Mouse (Mus musculus) hindbrain, postnatal 0 days (tissue): ENCODE results near the gene Mcm3. TPM values are rescaled to one million over a fixed set of nuclear protein-coding genes. Genes with fewer than 3 reads are reported as not detected.
"Not testable (repeated sequence)": the region's sequence is repeated elsewhere in the genome, so short reads cannot be mapped to it uniquely, and the experiment has no call there.

Source experiments
- ATAC-seq: fragments of 200-750 bp; cut with Nextera tagmentation; 2 replicates; pipeline ENCODE4 v1.8.0; 2017; ENCODE audit warnings: mild to moderate bottlenecking, moderate TSS enrichment, moderate library complexity
- DNase-seq: peaks from one replicate; pipeline ENCODE4 v3.0.0-alpha.2; 2015; ENCODE audit warnings: low spot score
- H3K27ac ChIP-seq: fragments of 300-500 bp; sonication (generic); 2 replicates; pipeline ENCODE4 v1.5.1; 2014; ENCODE audit warnings: mild to moderate bottlenecking
- H3K27me3 ChIP-seq: fragments of 300-500 bp; sonication (generic); 2 replicates; pipeline ENCODE4 v1.6.1; 2014; ENCODE audit warnings: low read length, mixed read lengths; ENCODE audit not compliant: insufficient read depth
- H3K36me3 ChIP-seq: fragments of 300-500 bp; sonication (generic); 2 replicates; pipeline ENCODE4 v1.6.1; 2014; ENCODE audit warnings: low read length, mixed read lengths; ENCODE audit not compliant: insufficient read depth
- H3K4me1 ChIP-seq: fragments of 300-500 bp; sonication (generic); 2 replicates; pipeline ENCODE4 v1.6.1; 2014; ENCODE audit warnings: antibody characterized with exemption, low read length, mixed read lengths; ENCODE audit not compliant: insufficient read depth
- H3K4me2 ChIP-seq: fragments of 300-500 bp; sonication (generic); 2 replicates; pipeline ENCODE4 v1.6.1; 2014; ENCODE audit warnings: low read depth, mild to moderate bottlenecking, low read length, moderate library complexity, mixed read lengths
- H3K4me3 ChIP-seq: fragments of 300-500 bp; sonication (generic); 2 replicates; pipeline ENCODE4 v1.5.1; 2014; ENCODE audit warnings: low read length
- H3K9ac ChIP-seq: fragments of 300-500 bp; sonication (generic); replicated peaks from 2 replicates; pipeline ENCODE4 v1.6.1; 2014; ENCODE audit warnings: mild to moderate bottlenecking, low read length, moderate library complexity, mixed read lengths
- H3K9me3 ChIP-seq: fragments of 300-500 bp; sonication (generic); 2 replicates; pipeline ENCODE4 v1.6.1; 2016; ENCODE audit warnings: low read length, mixed read lengths
- CTCF ChIP-seq: IDR thresholded peaks from 2 replicates; pipeline ENCODE4 v1.5.1; 2016; ENCODE audit warnings: antibody characterized with exemption, control low read depth, low read depth
- whole genome bisulfite sequencing: fragments of 180-500 bp; shearing (Covaris S2); extraction: QIAGEN DNeasy Blood & Tissue Kit; methylation state at CpG from one replicate; pipeline ENCODE4 v1.1.7; 2014; 5-methylcytosine and 5-hydroxymethylcytosine counted together
- polyA plus RNA-seq: library from polyadenylated mRNA; unstranded; fragments of >200 nt; fragmentation: Nextera tagmentation; extraction: Ambion mirVana; gene quantifications from 2 replicates; pipeline ENCODE4 v1.2.1, GENCODE M21; 2015
- total RNA-seq: library from RNA; depleted of rRNA; stranded (reverse); fragments of >200 nt; gene quantifications from 2 replicates; pipeline ENCODE4 v1.2.3, GENCODE M21; 2014

Gene Mcm3
- total and polyA plus RNA-seq, 2 experiments from 2014 or later, result 18.1 to 23.1 TPM

DNA sequence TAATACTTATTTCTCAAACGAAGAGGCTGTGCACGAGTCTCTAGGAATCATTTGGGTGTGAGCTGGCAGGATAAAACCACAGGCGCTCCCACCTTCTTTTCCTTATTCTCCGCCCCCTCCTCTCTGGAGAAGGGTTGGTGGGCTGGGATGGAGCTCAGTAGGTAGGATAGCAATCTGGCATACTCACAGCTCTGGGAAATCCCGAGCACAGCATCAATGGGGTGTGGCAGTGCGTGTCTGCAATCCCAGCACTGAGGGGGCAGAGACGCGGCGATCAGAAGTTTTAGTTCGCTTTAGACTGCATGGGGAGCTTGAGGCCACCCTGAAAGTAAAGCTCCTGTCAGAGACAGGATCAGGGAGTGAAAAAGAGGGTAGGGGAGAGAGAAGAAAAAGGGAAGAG lies 31.7 kb downstream of the Mcm3 start:
- ATAC-seq, result no peak
- TF ChIP-seq CTCF, result no peak
- H3K27ac ChIP-seq, result no peak overlapping the region
- H3K4me1 ChIP-seq, result no peaks in the 10 kb centered on the region
- H3K9me3 ChIP-seq, result no peaks in the 10 kb centered on the region
- no peak overlapping the region for H3K4me3 ChIP-seq
- H3K27me3 ChIP-seq, result no peaks in the 10 kb centered on the region
- no peak for DNase-seq
- no peaks in the 10 kb centered on the region for H3K36me3 ChIP-seq
- H3K9ac ChIP-seq, result no peak overlapping the region
- no peak overlapping the region for H3K4me2 ChIP-seq
- 50% methylated on average over 10 of the region's 10 CpGs for WGBS

GRCm38 (mm10) chr1:20787046-20787445 lies 33.1 kb downstream of the Mcm3 start:
- Histone ChIP-seq H3K4me3 (no peak overlapping the region), H3K9ac (no peak overlapping the region), H3K27ac (no peak overlapping the region), H3K4me1 (no peaks in the 10 kb centered on the region), H3K27me3 (no peaks in the 10 kb centered on the region), H3K9me3 (no peaks in the 10 kb centered on the region), H3K36me3 (no peaks in the 10 kb centered on the region), H3K4me2 (no peak overlapping the region)
- ATAC-seq (no peak), DNase-seq (no peak)
- 56% methylated on average over 8 of the region's 8 CpGs for WGBS
- no peak for TF ChIP-seq CTCF

DNA sequence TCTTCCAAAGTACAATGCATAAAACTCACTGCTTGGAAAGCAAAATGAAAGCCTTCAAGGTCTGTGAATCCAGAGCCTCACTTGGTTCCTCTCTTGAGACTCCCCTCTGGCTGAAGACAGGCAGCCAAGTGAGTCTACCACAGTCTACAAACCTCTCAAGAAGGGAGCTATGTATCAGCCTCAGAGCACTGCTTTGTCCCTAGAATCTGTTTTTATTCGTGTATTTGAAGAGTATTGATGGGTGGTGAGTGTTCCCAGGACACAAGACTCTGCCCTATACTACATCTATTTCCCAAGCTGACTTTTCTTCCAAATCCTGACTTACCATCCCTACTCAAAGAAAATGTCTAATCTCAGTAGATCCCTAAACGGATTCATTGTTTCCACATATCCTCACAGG lies 41.7 kb downstream of the Mcm3 start:
- Histone ChIP-seq H3K9me3 (no peaks in the 10 kb centered on the region), H3K4me3 (no peak overlapping the region), H3K4me1 (no peaks in the 10 kb centered on the region), H3K36me3 (no peaks in the 10 kb centered on the region), H3K27ac (no peak overlapping the region), H3K27me3 (no peaks in the 10 kb centered on the region), H3K4me2 (no peak overlapping the region), H3K9ac (no peak overlapping the region)
- no peak for TF ChIP-seq CTCF
- no peak for DNase-seq
- WGBS, result 83% methylated on average over 2 of the region's 2 CpGs
- no peak for ATAC-seq

DNA sequence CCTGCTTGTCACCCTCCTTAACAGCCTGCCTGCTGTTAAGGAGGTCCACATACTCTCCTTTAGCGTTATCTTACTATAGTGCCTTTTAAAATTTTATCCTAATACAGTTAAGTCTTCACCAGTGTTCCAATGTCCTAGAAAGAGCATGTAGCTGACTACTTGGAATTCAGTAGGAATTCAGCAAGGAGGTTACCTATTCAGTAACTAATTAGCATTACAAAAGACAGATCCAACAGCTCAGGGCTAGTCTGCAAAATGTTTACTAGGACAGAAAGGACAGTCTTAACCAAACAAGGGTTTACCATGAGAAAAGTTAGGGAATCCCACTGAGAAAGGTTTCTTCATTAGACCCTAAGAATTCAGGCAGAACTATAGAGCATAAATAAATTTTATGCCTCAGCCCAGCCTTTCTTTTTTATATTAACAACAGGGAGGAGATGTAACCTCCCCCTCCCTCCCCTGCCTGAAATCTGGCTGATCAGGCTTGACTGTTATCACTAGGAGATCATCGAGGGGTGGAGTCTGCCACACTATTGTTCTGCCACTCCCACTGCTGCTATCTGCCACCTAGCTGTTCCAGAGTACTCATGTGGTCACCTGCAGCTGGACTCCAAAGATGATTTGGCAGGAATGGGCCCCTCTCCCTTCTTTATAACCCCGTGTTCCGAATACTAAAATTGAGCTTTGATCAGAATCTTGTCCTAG lies 45.9 kb downstream of the Mcm3 start:
- not testable (repeated sequence) for H3K4me1 ChIP-seq, H3K4me2 ChIP-seq, H3K27me3 ChIP-seq, H3K4me3 ChIP-seq, H3K9me3 ChIP-seq, H3K9ac ChIP-seq, H3K36me3 ChIP-seq, ATAC-seq, H3K27ac ChIP-seq, DNase-seq
- WGBS, result 86% methylated on average over 4 of the region's 4 CpGs

DNA sequence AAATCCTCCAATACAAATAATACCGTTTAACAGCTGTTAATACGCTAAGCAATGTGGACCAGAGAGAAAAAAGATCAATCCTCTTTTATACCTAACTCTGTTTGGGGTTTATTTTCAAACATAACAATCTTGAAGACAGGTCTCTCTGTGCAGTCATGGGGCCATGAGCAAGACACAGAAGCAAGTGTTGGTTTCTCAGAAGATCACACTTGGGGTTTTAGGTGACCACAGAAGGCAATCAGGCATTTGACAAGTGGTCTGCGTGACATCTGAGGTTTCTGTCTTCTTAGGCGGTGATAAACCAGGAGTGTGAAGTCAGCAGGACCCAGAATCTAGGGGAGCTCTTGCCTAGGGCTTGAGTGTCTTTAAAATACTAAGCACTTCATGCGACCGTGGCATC lies 53.6 kb downstream of the Mcm3 start:
- Histone ChIP-seq H3K9me3 (no peaks in the 10 kb centered on the region), H3K9ac (no peak overlapping the region), H3K27me3 (no peaks in the 10 kb centered on the region), H3K36me3 (no peaks in the 10 kb centered on the region), H3K4me3 (no peak overlapping the region), H3K4me2 (no peak overlapping the region), H3K27ac (no peak overlapping the region), H3K4me1 (no peaks in the 10 kb centered on the region)
- 85% methylated on average over 6 of the region's 6 CpGs for WGBS
- ATAC-seq, result no peak
- no peak for DNase-seq
- no peak for TF ChIP-seq CTCF

DNA sequence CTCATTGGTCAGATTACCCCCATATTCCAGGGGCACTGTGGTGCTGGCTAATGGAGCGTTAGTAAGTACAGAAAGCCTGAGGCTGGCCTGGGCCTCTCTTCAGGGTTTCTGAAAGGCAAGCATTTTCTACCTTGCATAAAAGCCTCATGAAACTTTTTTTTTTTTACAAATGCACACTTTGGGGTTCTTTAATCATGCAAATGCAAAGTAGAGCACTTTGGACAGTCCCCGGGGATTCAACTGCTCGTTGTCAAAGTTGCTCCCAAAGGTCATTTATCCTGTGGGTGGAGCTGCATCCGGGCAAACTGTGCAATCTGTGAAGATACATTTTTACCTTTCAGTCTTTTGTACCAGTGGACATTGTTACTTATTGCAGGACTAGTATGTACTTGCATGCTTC lies 58.7 kb downstream of the Mcm3 start:
- Histone ChIP-seq H3K27ac (no peak overlapping the region), H3K4me3 (no peak overlapping the region), H3K27me3 (no peaks in the 10 kb centered on the region), H3K36me3 (no peaks in the 10 kb centered on the region), H3K9ac (no peak overlapping the region), H3K4me2 (no peak overlapping the region), H3K4me1 (no peaks in the 10 kb centered on the region), H3K9me3 (no peaks in the 10 kb centered on the region)
- 41% methylated on average over 4 of the region's 4 CpGs for WGBS
- no peak for TF ChIP-seq CTCF
- ATAC-seq (no peak), DNase-seq (no peak)

DNA sequence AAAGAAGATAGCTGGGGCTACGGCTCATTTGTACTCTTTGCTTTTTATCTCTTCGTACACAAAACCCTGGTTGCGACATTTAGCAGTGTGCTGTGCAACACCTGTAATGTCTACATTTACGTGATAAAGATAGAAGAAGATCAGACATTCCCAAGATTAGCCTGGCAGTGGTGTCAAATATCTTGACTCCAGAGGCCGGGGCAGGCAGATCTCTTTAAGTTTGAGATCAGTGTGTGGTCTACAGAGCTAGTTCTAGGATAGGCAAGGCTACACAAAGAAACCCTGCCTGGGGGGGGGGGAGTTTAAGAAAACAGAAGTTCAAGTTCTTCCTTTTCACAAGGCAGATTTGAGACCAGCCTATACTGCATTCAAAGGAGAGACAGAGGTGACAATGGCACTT lies 59.8 kb downstream of the Mcm3 start:
- no peak for TF ChIP-seq CTCF
- H3K4me2 ChIP-seq, result no peak overlapping the region
- DNase-seq (no peak), ATAC-seq (no peak)
- no peaks in the 10 kb centered on the region for H3K4me1 ChIP-seq
- no peak overlapping the region for H3K27ac ChIP-seq
- no peaks in the 10 kb centered on the region for H3K9me3 ChIP-seq
- H3K9ac ChIP-seq, result no peak overlapping the region
- H3K27me3 ChIP-seq, result no peaks in the 10 kb centered on the region
- 89% methylated on average over 5 of the region's 5 CpGs for WGBS
- H3K36me3 ChIP-seq, result no peaks in the 10 kb centered on the region
- H3K4me3 ChIP-seq, result no peak overlapping the region
